Comparison of ENCODE assay signal across 23 mouse cellular contexts in genomic region chrX:162456445-162456844, GRCm38 (mm10).
DNase-seq lines count a peak whose midpoint lies in the region; ATAC-seq lines count a peak whose summit lies in the region.
"Had no signal": no experiment of that assay in that cellular context is flagged by ENCODE, and none has a peak within 500 bp of the region (broad histone marks: within the 10 kb centered on the region; RNA-seq: fewer than 3 reads in every experiment).

No protein-coding gene starts in this region.

- H3K36me3 ChIP-seq in liver, embryonic 12.5 days = no peaks in the 10 kb centered on the region
- no peaks in the 10 kb centered on the region for H3K36me3 ChIP-seq in liver, embryonic 15.5 days (replicated peaks)
- no peaks in the 10 kb centered on the region for H3K36me3 ChIP-seq in midbrain, embryonic 15.5 days (replicated peaks)
- H3K36me3 ChIP-seq: embryonic facial prominence, embryonic 10.5 days; forebrain, embryonic 12.5 days; G1E; heart, embryonic 12.5 days had no signal

- H3K4me2 ChIP-seq in liver, embryonic 12.5 days = no peak overlapping the region
- no peak overlapping the region for H3K4me2 ChIP-seq in liver, embryonic 15.5 days
- H3K4me2 ChIP-seq in midbrain, embryonic 15.5 days = no peak overlapping the region
- H3K4me2 ChIP-seq: forebrain, embryonic 12.5 days; heart, embryonic 12.5 days had no signal

- no peak overlapping the region for H3K4me3 ChIP-seq in liver, embryonic 12.5 days
- H3K4me3 ChIP-seq in liver, embryonic 15.5 days (replicated peaks) = no peak overlapping the region
- H3K4me3 ChIP-seq in midbrain, embryonic 15.5 days = no peak overlapping the region
- H3K4me3 ChIP-seq: embryonic facial prominence, embryonic 10.5 days; erythroblast, embryonic 14.5 days; forebrain, embryonic 12.5 days; heart, embryonic 12.5 days had no signal

- H3K27ac ChIP-seq in liver, embryonic 12.5 days = no peak overlapping the region
- H3K27ac ChIP-seq in liver, embryonic 15.5 days (replicated peaks) = no peak overlapping the region
- H3K27ac ChIP-seq in midbrain, embryonic 15.5 days = no peak overlapping the region
- H3K27ac ChIP-seq: embryonic facial prominence, embryonic 10.5 days; forebrain, embryonic 12.5 days had no signal

- peak; percentile 88 for ATAC-seq in liver, embryonic 12.5 days
- peak; percentile 96 for ATAC-seq in erythroblast, adult 5-6 weeks (replicated peaks; ENCODE audit: low FRiP score, poor library complexity, severe bottlenecking)
- peak; percentile 86 for ATAC-seq in liver, embryonic 15.5 days (ENCODE audit: insufficient read depth)
- ATAC-seq in megakaryocyte progenitor cell, adult 5-6 weeks (replicated peaks; ENCODE audit: poor library complexity) = peak; percentile 49; the same call in 1 of the 2 replicates
- no peak for ATAC-seq in midbrain, embryonic 15.5 days (replicated peaks)
- ATAC-seq: CD4-positive, CD25-positive, alpha-beta regulatory T cell, adult 4 months; forebrain, embryonic 16.5 days; hindbrain, embryonic 16.5 days; inflammation-experienced regulatory T-cells, adult 6 months had no signal

- no peaks in the 10 kb centered on the region; the same call in 1 of the 2 replicates for H3K27me3 ChIP-seq in liver, embryonic 12.5 days (replicated peaks)
- H3K27me3 ChIP-seq in liver, embryonic 15.5 days = no peaks in the 10 kb centered on the region
- H3K27me3 ChIP-seq in midbrain, embryonic 15.5 days (replicated peaks) = peaks cover 5% of the 10 kb centered on the region; the same call in 1 of the 2 replicates
- H3K27me3 ChIP-seq: heart, embryonic 12.5 days had no signal

- H3K4me1 ChIP-seq in liver, embryonic 12.5 days = peaks cover 14% of the 10 kb centered on the region
- H3K4me1 ChIP-seq in liver, embryonic 15.5 days (replicated peaks) = peaks cover 21% of the 10 kb centered on the region
- no peaks in the 10 kb centered on the region for H3K4me1 ChIP-seq in midbrain, embryonic 15.5 days
- H3K4me1 ChIP-seq: embryonic facial prominence, embryonic 10.5 days; forebrain, embryonic 12.5 days; heart, embryonic 12.5 days had no signal

- no peak overlapping the region for H3K9ac ChIP-seq in liver, embryonic 12.5 days
- no peak overlapping the region for H3K9ac ChIP-seq in liver, embryonic 15.5 days
- no peak overlapping the region for H3K9ac ChIP-seq in midbrain, embryonic 15.5 days
- H3K9ac ChIP-seq: forebrain, embryonic 12.5 days; heart, embryonic 12.5 days had no signal

- 69% methylated on average over 1 of the region's 1 CpGs for WGBS in liver, embryonic 12.5 days (ENCODE audit: insufficient replicate concordance)
- 64% methylated on average over 1 of the region's 1 CpGs for WGBS in liver, embryonic 15.5 days (ENCODE audit: insufficient replicate concordance)
- 68% methylated on average over 1 of the region's 1 CpGs for WGBS in midbrain, embryonic 15.5 days

- H3K9me3 ChIP-seq in liver, embryonic 12.5 days (replicated peaks) = no peaks in the 10 kb centered on the region
- no peaks in the 10 kb centered on the region for H3K9me3 ChIP-seq in liver, embryonic 15.5 days (replicated peaks)
- H3K9me3 ChIP-seq in midbrain, embryonic 15.5 days = no peaks in the 10 kb centered on the region
- H3K9me3 ChIP-seq: embryonic facial prominence, embryonic 10.5 days; forebrain, embryonic 12.5 days; G1E; heart, embryonic 12.5 days had no signal

- no peak for DNase-seq in liver
- no peak for DNase-seq in spleen, postnatal 14 days (ENCODE audit: low spot score in 2 of 2)
- no peak for DNase-seq in cerebellum, adult 11-12 months
- DNase-seq: adrenal gland, postnatal 25 days; B cell, adult 2 months; cerebellum, adult 11 months; cerebellum, adult 9-10 months; cerebellum, postnatal 25 days; gastrocnemius, postnatal 14 days had no signal
